Mouse (Mus musculus) layer of hippocampus, postnatal 36 days (tissue): ENCODE measurements at regions not wholly inside any gene's neighbourhood (a gene's known extent, or its start where the extent isn't known, plus 50 kb on each side); places are given as distances from the start of the nearest gene placed in this dataset.
A peak's percentile ranks its signal among the peaks of the same experiment; 100 is the strongest.

Experiments
- DNase-seq, 2 experiments: peaks; one replicate each; pipeline ENCODE4 v3.0.0; 2022

DNA sequence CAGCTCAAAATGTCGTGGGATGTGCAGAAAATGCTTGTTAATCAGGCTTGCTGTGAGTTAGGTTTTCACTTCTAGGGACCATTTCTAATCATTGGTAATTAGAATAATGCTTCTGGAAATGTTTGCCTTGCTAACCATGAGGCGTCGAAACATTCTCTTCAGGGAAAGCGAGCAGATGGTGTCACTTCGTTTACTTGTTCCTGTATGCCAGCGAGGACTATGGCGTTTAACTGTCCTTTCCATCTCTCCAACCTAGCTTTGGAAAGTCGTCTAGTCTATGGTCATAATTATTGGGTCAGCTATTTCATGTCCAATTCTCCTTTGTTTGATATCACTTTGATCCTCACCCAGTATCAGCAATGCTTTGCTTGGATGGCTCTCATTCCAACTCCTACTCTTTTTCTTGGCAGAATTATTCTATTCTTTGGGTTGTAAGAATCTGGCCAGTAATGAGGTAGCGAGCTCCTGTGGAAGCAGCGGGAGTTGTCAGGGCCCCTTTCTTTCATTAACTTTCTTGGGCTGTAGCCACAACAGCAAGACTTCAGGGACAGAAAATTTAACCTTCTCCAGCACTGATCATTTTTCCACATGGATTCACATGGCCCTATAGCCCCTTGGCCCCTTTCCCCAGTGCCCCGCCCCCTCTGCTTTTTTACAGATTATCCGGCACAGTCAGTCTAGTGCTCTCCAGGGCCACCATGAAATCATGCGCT lies 374.0 kb upstream of the Plscr5 start:
- no peak for DNase-seq

DNA sequence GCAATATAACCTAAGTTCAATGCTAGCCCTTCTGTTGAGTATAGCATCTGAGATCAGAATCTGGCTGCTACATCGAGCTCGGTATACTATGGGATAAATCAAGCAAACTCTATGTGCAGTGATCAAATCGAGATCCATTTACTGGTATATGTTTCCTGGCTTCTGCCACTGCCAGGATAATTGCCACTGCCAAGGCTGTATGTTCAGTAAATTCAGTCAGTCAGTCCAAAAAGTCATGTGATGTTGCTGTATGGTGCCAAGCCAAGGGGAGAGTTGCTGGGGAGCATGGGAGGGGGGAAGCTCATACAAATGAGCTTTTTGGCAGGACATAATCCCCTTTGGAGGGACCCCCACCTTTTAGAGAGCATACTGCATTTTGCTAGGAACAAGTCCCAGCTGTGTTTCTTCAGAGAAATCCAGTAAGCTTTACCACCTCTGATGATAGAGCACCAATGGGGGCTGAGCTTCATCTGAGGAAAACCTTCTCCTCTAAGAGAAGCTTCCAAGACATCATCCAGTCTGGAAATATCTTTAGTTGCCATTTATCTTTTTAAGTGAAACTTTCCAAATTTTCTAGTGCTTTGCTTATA lies 389.3 kb upstream of the Plscr5 start:
- no peak for DNase-seq

DNA sequence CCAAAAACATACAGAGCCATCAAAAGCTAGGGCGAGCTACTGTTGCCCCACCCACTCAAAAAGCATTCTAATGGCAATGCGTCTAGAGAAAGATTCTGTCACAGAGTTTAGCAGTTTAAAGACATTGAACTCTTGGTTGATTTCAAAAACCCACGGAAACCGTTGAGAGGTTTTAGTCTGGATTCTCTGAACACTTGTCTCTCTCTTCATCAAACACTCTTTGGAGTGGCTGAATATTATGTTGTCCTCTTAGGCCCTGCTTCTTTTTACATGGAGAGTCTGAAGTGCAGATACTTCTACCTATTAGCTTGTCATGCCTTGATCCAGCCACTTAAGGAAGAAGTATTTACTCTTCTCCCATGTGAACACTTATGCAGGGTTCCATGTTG lies 393.9 kb upstream of the Plscr5 start:
- DNase-seq, result no peak

DNA sequence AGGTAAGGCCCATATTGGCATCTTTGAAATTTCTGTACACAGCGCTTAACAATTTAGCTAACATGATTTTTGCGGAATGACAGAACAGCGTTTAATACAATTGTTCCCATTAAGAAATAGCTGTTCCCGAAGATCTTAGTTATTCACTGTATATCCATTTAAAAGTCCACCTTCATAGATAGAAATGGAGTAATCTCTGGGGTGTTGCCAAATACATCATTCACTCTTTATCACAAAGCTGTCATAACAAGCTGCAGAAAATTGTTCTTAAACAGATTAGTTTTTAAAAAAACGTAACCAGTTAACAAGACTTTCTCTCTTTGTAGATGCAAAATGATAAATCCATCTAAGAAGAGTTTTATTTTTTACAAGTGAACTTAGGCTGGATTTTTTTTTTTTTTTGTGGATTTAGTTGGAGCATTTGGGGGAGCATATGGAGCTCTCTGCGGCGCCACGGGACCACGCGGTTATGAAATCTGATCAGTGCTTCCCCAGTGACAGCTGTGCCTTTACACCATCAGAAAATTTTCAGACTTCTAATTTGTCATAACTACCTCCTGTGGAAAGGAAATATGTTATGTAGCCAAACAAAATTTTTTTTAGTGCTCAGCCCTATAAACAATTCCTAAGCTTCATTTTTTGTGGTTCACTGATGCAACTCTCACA lies 394.4 kb upstream of the Plscr5 start:
- peak; percentile 41 to 55 for DNase-seq

DNA sequence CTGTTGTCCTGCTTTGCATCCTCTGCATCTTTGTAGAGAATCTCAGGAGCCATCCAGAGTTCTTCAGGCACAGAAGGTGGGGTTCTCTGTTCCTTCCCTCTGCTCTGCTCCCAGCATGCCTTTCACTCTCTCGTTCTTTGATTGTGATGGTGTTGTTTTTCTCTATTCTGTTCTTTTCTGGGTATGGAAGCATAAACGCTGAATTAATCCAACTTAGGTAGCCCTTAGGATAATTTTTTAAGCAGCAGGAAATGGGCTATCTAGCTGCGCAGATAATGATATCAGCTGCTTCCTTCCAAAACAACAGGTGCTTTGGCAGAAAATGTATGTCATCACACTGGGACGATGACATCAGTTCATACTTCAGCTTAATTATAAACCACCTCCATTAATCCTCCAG lies 395.8 kb upstream of the Plscr5 start:
- no peak for DNase-seq

DNA sequence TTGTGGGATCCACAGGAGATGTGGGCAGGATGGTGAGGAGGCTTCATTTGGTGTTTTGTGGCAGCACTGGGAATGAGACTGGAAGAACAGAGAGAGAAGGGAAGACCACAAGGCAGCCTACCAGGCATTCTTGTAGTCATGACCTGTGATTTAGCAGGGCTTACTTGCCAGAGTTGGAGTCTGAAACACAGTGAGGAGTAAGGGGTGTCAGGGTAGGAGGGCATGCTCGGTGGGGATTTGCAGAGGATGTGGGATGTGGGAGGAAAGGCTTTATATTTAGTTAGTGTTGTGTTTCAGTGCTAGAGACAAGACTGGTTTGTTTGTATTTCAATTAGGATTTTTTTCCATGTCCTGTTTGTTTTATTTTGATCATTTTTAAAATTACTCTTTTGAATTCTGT lies 387.3 kb upstream of the Zic1 start:
- no peak for DNase-seq

DNA sequence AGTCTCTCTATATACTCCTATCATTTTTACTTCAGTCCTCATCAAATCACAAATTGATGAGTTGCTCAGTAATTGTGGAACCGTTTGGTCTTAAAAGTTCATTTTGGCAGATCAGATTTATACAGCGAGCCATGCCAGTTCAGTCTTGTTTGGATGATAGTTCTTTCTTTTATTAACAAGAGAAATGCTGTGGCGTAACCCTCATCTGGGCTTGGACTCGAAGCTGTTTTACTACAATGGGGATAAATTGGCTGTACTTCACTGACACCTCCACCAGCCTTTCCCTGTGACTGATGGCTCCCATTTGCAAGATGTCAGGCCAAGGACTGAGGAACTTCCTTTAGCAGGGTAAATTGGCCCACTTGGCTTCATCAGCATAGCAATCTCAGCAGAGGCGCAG lies 345.5 kb upstream of the Zic1 start:
- DNase-seq, result no peak

DNA sequence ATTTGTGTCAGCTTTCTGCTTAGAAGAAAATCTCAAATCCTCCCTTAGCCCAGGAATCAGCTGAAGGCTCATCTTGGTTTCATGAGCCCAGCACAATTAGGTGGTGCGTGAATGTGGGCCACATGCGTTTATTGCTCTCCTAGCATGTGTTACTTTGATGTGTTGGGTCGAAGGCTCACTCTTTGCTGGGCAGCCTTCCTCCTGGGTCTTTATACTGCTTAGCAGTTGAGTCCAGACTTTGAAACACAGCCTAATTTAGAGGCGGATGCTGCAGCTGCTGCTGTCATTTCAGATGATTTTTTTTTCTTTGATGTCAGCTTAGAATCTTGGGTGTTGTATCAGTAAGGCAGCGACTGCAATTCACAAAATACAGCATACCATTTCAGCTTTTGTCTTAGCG lies 315.2 kb upstream of the Zic1 start:
- DNase-seq, result no peak

DNA sequence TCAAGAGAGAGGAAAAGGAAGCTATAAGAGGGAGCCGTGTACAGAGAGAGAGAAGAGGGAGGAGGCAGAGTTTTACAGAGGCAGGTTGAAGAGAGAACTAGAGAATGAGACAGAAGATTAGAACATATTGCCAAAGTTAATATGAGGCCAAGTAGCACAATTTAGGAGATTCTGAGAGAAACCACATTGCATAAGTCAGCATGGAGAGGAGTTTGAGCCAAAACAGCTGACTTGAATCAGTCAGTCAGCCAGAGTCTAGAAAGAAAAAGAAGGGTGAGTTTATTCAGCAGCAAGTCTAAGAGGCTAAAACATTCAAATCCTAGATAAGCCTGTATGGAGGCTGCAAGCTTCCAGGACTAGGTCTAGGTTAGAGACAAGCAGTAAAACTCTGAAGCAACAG lies 301.1 kb upstream of the Zic1 start:
- no peak for DNase-seq

DNA sequence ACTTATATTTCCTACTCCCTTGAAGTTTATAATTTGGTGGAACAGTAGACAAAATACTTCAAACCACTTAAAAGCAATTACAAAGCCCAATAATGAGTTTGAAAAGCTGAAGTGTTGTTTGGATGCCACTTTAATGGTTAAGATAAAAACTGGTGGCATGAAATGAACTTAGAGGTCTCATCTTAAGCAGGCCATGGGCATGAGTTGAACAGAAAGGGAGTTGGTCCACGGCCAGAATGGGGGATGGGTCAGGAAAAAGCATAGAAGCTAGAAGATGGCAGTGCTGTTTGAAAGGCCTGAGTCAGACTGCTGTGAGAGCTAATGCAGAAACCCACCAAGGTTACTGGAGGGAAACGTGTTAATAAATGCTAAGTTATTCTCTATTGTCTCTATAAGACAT lies 294.5 kb upstream of the Zic1 start:
- no peak for DNase-seq

DNA sequence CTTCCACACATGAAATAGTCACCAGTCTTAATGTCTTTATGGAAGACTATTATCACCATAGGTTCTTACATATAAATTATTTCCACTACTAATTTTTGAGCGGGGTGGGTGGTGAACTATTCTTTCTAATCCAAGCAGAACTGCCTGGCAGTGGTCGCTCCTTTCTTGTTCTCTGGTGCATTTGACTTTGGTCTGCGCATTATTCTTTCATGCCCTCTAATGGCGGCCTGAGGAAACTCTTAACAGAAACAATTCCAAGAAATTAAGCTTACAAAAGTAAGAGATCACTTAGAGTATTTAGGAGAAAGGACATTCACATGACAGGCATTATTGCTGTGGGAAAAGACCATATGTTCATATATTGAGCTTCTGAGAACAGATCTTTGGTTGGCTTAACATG lies 288.5 kb upstream of the Zic1 start:
- no peak for DNase-seq

DNA sequence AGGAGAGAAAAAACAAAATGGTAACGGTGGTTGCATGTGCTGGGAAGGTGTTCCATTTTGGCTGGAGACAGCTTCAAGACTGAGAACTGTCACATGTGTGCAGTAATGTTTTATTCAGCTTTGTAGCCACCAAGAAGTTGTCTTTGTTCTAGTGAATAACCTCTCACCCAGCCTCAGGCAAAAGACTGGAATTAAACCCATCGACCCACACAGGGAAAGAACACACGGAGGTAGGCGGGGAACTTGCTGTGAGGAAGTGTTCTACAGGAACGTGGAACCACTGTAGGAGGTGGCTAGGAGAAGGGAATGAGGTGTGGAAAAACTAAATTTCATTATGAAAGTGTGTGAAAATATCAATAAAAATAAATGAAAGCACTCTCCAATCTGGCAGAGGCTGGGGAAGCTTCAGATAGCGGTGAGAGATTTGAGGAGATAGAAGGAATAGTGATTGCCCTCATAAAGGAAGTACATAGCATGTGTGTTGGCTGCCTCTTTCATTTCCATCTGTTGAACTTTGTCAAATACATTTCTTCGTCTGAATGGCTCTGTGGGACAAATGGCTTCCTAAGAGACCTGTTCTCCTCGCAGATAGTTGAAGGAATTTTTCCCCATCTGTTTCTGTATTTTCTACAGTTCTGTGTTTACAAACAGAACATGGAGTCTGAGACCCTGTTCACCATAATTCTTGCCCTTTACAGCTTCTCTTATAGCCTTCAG lies 286.9 kb upstream of the Zic1 start:
- DNase-seq, result no peak

DNA sequence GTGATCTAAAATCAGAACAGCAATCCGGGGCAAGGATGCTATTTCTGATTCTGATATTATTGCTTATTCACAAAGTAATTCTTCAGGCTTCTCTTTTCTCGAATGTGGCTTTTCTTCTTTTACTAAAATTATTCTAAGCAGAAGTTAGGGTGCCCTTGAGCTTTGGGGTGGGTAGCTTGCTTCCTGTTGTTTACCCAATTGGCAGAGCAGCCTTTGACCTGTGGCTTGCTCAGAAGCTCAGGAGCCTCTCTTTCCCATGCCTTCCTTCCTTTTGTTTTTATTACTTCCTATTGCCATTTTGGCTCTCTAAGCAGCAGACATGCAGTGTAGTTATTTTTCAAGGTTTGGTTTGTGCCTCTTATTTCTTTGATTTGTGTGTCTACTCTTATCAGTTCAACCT lies 244.8 kb upstream of the Zic1 start:
- no peak for DNase-seq

DNA sequence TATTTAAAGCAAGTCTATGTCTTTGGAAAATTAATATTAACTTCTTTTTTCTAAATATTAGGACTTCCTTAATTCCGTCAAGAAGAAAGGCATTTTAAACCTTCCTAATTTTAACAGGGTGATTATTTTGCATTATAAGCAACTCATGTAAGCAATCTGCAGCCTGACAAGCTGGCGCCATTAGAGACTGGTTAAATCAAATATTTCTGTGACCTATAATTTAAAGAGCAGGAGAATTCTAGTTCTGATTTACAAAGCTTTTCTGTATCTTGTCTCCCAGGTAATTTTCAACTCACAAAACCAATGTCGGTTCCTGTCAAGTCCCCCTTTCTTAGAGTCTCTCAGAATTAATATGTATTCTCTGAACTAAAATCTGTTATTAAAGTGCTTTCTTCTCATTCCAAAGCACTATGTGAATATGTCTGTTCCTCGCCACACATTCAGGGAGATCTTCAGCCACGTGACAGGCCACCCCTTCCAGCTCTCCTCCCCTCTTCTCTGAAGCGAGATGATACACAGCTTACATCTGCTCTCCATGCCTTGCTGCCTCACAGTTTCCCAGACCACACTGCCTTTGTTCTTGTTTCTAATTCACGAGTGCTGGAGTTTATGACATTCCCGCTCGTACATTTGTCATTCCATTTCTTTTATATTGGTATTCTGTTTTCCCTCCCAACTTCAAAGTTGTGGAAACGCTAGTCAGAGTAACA lies 244.0 kb upstream of the Zic1 start:
- DNase-seq, result no peak

DNA sequence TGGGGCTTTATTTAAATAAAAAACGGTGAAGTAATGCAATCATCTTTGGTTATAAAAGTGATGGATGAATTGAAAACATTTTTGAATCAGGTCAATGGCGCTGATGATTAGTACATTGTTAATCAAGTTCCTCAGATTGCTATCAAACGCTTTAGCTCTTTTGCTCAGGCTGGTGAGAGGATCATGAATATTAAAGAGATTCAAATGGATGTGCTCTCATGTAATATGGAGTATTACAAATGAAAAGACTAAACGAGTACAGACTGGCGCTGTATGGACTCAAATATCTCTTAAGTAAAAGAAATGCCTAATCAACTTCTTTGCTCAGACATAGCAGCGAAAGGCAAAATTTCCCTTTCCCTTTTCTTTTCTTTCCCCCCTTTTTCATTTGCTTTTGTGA lies 236.1 kb upstream of the Zic1 start:
- no peak for DNase-seq

DNA sequence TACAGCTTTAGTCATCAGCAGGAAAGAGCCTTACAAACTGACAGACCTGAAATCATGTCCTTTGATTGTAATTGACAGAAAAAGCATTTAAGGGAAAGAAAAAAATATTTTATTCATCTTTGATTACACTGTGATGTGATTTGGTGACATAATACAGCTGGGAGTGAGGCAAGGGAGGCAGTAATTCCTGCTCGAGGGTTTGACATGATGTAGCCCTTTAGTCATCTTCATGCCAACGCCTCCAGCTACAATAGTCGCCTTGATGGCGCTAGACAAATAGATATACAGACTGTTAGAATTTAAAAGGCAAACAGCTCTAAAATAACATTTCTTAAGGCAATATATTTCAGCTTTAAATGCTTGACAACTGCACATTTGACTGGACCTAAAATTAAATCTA lies 226.3 kb upstream of the Zic1 start:
- DNase-seq, result no peak

DNA sequence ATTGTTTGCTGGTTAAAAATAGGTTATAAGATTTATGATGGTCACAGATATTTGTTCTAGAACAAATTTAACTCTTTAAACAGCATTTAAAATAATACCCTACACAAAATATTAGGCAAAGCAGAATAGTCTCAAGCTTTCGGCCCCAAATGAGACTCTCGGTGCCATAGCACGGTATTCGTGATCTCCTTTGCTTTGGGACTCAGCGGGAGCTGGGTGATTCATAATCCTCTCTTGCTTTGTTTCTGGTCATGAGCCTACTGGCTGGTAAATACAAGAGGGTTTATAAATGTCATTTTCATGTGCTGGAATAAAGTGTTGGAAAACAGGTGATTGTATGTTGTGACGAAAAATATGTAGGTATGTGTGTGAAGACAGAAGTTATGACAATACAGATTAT lies 223.1 kb upstream of the Zic1 start:
- DNase-seq, result no peak

DNA sequence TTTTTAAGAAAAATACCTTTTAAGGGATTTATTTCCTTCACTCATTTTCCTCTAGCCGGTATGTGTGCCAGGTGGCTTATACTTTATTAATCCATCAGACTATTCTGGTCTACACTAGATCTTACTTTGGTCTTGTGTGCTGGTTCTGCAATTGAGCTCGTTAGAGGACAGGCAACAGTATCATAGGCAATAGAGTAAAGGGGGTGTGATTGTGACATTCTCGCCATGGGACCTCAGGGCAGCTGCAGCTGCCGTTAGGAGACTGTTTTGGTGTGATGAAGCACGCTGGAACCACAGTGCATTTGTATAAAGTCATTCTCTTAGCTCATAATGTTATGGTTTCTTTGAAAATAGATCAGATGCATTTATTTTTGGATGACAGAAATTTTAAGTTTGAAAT lies 222.3 kb upstream of the Zic1 start:
- no peak for DNase-seq

DNA sequence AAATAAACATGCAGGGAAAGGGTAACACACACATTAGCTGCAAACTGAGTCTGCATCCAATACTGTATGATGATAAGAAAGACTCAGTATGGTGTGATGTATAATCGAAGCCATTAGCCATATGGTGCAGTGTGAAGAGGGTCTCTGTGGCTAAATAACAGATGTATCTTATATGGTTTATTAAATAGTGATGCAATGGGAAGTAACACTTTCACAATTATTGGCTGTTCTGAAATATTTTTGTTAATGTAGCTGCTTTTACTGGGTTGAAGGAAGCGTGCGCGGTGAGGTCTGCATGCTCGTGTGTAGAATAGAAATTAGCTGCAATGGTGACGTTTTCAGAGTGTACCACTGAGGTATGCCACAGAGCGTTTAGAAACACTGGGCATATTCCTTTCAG lies 221.7 kb upstream of the Zic1 start:
- DNase-seq, result no peak

DNA sequence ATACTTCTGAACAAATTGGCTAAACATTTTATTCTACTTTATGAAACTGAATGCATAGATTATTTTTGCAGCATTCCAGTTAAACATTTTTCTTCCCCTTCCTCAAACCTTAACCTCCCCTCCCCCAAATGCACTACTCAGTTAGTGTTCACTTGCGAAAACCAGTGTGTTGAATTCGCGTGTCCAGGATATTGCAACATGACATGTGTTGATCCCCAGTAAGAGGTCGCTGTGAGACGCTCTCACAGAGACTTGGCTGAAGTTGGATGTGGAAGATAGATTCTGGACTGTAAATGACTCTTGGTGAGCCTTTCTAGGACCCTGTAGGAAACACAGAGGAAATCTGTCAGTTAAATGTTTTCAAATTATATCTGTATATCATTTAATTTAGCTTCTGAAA lies 221.0 kb upstream of the Zic1 start:
- no peak for DNase-seq

DNA sequence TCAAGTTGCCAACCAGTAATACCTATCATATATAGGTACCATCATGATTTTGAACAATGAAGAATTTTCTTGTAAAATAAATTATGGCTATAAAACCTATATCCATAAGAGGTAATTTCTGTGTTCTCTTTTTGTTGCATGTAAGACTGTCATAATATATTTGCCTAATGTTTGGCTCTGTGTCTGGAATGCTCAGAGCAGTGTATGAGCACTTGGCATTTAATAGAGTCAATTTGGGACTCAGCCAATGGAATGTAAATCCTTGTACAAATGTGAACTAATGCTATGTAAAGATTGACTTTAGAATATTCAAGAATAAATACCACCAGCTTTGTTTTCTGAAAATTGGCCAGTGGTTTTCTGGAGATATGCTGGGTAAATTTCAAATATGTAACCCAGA lies 208.5 kb upstream of the Zic1 start:
- no peak for DNase-seq

DNA sequence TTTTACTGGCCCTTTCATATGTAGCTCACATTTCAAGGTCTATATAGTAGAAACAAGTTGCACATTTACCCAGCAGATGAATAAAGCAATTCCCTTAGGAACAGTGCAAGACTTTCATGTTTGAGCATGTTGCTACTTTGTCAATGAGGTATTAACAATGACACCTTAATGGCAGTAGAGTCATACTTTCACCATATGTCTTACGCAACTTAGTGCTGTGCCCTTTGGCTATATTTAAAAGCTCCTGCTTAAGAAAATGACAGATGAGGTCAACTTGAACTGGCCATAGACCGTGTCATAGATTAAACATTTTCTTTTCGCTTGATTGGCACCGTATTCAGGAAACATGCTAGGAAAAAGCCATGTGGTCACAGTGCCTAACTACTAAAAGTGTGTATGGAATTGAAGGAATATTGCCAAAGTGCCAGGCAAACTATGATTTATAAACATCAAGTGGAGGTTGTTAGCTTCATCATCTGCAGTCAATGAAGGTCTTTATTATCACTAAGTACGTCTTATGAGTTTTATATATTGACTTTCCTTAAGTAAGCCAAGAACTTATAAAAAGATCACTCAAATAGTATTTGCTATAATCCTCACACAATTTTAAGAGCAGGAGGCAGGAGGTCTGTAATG lies 200.5 kb upstream of the Zic1 start:
- no peak for DNase-seq

DNA sequence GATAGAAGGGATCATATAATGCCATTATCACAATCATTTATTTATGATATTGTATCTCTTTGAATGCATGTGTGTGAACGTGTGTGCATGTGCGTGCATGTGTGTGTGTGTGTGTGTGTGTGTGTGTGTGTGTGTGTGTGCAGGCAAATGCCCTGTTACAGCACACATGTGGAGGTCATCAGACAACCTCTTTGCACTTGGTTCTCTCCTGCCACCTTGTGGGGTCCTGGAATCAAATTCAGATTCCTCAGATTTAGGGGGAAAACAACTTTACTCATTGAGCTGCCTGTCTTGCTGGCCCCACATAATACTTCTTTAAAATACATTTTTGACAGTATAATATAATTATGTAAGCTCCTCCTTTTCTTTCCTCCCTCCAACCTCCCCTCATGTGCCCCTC lies 195.7 kb upstream of the Zic1 start:
- no peak for DNase-seq
